Mouse (Mus musculus): Measurements from ENCODE around the gene Prss35.

The Prss35 gene

DNA sequence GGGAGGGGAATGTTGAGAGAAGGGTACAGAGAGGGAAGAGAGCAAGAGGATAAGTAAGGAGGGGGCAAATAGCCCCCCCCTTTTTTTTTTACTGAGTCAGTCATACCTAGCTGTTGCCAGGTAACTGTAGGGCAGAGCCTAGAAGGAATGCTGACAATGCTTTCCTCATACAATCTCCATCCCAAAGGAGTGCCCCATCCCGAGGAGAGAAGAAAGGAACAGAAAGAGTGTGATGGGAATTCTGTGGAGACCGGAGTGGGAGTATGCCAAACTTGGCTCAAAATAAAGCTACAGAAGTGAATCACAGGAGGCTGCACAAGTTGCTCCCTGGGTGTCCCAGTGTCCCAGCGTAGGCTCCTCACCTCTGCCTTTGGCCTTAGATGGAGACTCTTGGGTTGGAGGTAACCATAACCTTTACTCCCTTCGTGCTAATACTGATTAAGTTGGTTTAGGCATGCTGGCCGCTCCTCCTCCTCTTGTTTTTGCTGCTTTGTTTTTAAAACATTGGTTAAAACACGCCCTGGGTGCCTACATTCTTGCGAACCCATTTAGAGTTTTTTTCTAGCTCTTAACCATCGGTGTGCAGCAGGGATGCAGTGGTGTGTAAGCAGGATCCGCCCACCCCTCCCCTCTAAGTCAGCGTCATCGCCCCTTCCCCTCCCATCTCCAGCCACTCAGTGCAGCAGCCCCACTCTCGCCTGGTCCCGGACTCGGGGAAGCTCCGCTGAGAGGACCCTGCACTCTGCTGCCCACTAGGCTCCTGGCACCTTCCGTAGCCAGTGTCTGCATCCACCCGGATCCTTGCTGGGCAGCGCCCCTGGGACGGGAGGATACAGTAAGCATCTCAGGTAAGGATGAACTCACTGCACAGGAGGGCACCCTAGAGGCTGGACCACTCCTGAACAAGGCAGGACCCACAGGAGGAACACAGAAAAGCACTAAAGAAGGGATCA, at the start of gene Prss35:
Gene Prss35 (plus strand): TSS at position 691 of the 953 bp plus-strand sequence.
- in situ Hi-C loops (cut with MboI; ENCODE audit: low pct_unique_long_range_greater_than_20kb in 1 of 2, low sequenced_read_pairs in 2 of 2, unreplicated experiment in 1 of 2) = loop anchor here (5.0 to 10.0 kb wide), 2 partner anchors 51 to 158 kb away; no protein-coding TSS in a partner anchor

DNA sequence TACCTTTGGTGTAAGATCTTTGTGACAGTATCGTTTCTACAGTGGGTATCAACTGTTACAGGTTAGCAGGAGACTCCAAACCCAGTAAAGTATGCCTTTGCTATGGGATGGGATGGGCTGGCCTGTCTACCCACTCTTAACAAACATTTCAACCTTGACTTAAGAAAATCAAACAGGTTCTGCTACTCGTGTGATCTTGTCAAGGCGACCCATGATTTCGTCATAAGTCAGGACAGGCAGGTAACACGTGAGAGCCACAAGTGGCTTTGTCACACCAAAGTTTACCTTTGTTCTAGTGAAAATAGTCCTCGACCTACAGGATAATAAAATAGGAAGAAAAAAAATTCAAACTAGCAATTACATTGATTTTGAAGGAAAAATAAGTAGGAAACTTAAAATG, 49.5 kb upstream of the Prss35 start:
- in situ Hi-C loops (cut with MboI; ENCODE audit: low pct_unique_long_range_greater_than_20kb in 1 of 2, low sequenced_read_pairs in 2 of 2, unreplicated experiment in 1 of 2) = loop anchor here in 1 of 2 experiments (5.0 kb wide), 1 partner anchor 48 kb away; the partner anchor contains the start of gene Prss35

DNA sequence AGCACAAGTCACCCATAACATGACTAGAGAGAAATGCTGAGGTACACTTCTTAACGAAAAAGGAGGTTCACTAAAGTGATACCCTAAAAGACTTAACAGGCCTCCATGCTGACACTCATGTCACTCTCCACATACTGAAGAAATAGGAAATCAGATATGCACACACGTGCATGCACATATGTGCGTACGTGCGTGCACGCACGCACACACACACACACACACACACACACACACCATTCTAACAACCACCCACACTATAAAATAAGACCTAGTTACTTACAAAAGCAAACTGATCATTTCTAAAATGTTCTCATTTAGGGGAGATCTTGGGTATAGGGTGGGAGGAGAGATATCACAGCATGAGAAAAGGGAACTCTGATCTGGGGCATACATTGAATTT, 48.8 kb upstream of the Prss35 start:
- in situ Hi-C loops (cut with MboI; ENCODE audit: low pct_unique_long_range_greater_than_20kb in 1 of 2, low sequenced_read_pairs in 2 of 2, unreplicated experiment in 1 of 2) = loop anchor here in 1 of 2 experiments (5.0 kb wide), 1 partner anchor 48 kb away; the partner anchor contains the start of gene Prss35

DNA sequence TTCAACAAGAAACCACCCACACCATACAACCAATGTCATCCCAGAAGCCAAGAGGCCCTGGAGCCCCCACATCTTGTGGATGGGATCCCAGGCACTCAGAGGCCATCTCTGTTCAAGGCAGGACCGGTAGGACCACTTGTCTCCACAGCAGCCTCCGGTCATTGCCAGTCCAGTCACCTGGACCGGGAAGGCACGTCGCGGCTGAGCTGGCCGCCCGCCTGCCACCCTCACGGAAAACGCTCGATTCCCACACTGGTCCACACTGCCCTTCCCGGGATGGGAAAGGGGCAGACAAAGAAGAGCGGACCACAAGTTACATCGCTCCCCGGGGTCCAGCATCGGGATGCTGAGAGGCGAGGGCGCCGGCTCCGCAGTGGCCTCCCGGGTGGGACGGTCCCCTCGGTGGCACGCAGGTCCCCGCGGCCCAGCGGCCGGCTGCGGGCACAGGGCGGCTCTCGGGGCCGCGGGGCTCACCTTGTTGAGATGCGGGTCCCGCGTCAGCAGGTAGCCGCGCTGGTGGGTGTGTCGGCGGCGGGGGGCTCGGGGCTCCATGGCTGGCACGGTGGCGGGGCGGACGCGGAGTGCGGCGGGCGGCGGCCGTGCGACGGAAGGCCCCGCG, 48.1 kb upstream of the Prss35 start:
- in situ Hi-C loops (cut with MboI; ENCODE audit: low pct_unique_long_range_greater_than_20kb in 1 of 2, low sequenced_read_pairs in 2 of 2, unreplicated experiment in 1 of 2) = no loop called here

DNA sequence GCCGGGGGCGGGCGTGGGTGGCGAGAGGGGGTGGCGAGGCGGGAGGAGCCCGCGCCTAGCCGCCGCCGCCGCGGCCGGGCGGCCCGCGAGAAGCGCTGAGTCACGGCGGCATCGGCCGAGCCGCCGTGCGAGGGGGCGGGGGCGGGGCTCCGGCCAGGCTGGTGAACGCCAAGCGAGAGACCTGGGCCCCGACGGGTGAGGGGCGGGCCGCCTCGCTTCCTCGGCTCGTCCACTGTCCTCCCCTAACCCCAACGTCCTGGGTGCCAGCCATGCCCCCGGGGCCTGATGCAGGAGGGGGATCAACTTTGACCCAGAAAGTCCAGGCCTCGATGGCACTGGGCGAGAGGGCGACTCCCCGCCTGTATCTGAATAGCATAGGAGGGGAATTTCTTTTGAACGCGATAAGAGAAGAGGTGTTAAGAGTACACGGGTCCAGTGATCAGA, 47.6 kb upstream of the Prss35 start, which contains the start of gene Me1:
Gene Me1 (minus strand): TSS at position 136 of the 444 bp plus-strand sequence.
- in situ Hi-C loops (cut with MboI; ENCODE audit: low pct_unique_long_range_greater_than_20kb in 1 of 2, low sequenced_read_pairs in 2 of 2, unreplicated experiment in 1 of 2) = no loop called here

DNA sequence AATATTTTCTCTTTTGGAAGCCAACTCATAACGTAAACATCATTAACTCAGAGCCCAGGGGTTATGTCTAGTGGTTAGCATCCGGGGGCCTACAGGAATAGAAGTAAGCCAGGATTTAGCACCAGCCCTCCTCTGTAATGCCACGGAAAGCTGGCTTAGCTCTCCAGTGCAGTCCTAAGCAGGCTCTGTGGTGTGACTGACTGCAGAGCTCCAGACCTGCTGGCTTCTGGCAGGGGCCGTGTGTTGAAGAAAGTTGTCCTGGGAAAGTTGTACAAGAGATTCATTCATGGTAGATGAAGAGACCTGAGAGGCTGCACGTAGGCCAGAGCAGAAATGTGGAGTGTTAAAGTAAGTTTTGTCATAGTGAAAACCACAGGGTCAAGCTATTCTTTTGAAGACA, 42.2 kb upstream of the Prss35 start:
- in situ Hi-C loops (cut with MboI; ENCODE audit: low pct_unique_long_range_greater_than_20kb in 1 of 2, low sequenced_read_pairs in 2 of 2, unreplicated experiment in 1 of 2) = no loop called here

DNA sequence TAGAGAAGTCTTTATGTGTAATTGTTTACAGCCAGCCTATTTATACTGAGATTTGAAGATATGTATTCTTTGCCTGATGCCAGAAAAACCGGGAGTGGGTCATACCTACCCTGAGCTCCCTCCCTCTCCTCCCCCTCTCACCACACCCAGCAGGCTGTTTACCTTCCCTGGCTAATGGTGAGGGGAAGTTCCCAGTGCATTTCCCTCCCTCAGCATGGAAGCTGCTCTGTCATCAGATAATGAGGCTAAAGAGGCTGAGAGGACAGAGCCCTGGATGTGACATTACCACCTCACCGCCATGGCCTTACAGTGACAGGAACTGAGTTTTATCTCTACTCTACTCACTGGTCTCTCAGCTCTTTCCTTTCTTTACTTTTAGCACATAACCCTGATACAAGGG, 41.6 kb upstream of the Prss35 start:
- in situ Hi-C loops (cut with MboI; ENCODE audit: low pct_unique_long_range_greater_than_20kb in 1 of 2, low sequenced_read_pairs in 2 of 2, unreplicated experiment in 1 of 2) = no loop called here

DNA sequence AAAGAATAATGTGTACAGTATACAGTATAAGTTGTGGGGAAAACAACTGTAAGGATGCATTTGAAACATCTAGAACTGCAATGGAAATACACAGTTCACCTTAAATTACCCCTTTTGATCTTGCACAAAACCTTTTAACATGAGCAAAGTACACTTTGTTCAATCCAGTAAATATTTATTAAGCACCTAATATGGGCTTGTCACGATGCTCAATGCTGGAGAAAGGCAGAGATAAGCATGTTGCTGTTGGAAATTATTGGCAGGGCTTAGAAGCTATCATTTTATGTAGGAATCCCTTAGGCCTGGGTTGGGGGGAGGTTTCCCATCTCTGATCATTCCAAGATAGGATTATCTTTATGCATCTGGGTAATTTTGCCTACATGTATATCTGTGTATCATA, 36.0 kb upstream of the Prss35 start:
- in situ Hi-C loops (cut with MboI; ENCODE audit: low pct_unique_long_range_greater_than_20kb in 1 of 2, low sequenced_read_pairs in 2 of 2, unreplicated experiment in 1 of 2) = no loop called here

DNA sequence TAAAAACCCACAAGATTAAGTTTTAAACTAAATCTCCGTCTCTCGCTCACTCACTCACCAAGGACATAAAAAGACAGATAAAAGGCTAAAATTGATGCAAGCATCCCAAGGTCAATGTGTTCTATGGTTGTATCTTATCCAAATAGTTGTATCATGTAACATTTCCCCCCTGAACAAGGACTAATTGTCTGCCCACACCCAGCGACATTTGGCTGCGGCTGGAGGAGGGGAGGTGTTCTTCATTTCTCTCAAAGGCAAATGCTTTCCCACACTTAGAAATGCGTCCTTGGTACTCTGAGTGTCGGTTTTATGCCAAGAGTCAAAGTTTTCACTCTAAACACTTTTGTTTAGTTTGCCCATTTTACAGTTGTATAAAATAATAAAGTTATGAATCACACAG, 34.5 kb upstream of the Prss35 start:
- in situ Hi-C loops (cut with MboI; ENCODE audit: low pct_unique_long_range_greater_than_20kb in 1 of 2, low sequenced_read_pairs in 2 of 2, unreplicated experiment in 1 of 2) = no loop called here

DNA sequence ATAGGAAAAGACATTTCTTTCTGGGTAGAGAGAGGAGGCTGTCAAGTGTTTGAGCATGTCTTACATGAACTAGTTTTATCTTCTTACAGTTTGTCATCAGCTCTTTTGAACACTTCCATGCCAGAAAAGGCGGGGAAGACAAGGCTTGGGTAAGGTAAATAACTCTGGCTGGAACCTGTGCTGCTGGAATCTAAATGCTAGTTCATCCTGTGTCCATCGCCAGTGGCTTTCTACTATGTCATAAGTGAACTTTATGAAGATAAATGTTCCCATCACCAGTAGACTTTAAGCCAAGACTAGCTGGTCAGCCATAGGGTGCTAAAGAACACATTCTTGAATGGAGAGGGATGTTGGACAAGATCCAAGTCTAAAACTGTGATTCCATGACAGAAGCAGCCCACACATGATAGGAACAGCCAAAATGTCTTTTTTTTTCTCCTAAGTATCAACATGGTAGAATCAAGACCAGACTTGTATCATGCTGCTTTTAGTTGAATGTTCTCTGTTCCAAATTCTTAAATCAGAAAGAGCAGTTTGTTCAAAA, 33.3 kb upstream of the Prss35 start:
- in situ Hi-C loops (cut with MboI; ENCODE audit: low pct_unique_long_range_greater_than_20kb in 1 of 2, low sequenced_read_pairs in 2 of 2, unreplicated experiment in 1 of 2) = no loop called here

DNA sequence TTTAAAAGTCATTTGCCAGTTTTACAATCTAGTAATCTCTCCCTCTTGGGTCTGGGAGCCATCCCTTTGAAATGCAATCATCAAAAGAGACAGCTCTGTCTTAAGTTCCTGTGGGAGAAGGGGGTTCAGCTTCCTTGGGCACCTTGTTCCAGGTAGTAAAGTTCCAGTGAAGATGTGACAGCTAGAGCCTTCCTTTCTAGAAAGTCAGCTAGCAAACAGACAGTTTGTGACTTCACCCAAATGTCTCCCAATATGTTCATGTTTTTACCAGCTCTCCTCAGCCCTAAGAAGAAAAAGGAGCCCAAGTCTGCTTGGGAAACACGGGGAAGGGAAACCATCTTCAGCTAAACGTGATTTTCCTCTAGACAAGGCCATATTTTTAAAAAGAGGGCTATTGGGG, 30.8 kb upstream of the Prss35 start:
- in situ Hi-C loops (cut with MboI; ENCODE audit: low pct_unique_long_range_greater_than_20kb in 1 of 2, low sequenced_read_pairs in 2 of 2, unreplicated experiment in 1 of 2) = no loop called here

DNA sequence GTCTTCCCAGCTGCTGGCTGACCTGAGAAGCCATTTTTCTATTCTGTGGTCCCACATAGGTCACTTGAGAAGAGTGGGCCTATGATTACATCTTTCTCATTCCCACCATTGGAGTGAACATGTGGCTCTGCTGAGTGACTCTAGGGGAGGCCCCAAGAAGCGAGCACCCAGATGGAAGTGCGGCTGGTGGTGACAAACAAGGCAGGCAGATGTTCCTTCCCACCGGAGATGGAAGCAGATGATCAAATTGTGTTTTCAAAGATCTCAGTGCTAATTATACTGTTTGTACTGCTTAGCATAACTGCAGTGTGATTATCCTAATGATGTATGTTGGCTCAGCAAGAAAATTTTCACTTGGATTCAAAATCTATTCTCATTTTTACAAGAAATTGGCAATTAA, 29.4 kb upstream of the Prss35 start:
- in situ Hi-C loops (cut with MboI; ENCODE audit: low pct_unique_long_range_greater_than_20kb in 1 of 2, low sequenced_read_pairs in 2 of 2, unreplicated experiment in 1 of 2) = no loop called here

DNA sequence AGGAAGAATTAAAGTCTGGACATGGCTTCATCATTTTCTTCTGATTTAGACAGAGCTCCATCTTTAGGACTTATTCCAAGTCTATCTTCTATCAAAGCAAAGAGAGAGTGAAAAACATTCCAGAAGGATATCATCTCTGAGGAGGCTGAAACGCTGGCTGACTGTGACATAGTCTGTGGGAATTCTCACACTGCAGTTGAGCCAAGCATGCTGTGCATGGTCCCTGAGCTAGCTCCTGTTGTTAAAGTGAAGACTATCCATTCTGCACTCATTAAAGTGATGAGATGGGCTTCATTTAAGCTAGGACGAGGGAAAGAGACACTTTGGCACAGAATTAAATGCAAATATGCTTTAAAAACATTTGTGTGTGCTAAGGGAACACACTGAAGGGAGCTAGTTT, 26.9 kb upstream of the Prss35 start:
- in situ Hi-C loops (cut with MboI; ENCODE audit: low pct_unique_long_range_greater_than_20kb in 1 of 2, low sequenced_read_pairs in 2 of 2, unreplicated experiment in 1 of 2) = no loop called here

DNA sequence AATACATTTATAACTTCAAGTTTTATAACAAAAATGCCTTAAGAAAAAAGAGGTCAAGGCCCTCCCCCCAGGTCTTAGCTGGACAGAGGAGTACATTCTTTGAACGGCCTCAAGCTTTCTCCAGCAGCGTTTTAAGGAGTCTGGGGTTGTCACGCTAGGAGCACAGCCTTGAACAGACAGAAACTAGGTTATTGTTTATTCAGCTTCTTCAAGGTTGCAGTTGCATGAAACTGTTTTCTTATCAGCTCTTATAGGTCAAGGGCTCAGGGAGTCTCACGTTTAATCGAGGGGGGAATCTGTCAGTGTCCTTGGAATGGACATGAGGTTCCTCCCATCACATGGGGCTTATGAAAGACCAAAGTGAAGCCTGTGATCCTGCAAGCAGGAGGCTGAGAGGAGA, 26.3 kb upstream of the Prss35 start:
- in situ Hi-C loops (cut with MboI; ENCODE audit: low pct_unique_long_range_greater_than_20kb in 1 of 2, low sequenced_read_pairs in 2 of 2, unreplicated experiment in 1 of 2) = no loop called here

DNA sequence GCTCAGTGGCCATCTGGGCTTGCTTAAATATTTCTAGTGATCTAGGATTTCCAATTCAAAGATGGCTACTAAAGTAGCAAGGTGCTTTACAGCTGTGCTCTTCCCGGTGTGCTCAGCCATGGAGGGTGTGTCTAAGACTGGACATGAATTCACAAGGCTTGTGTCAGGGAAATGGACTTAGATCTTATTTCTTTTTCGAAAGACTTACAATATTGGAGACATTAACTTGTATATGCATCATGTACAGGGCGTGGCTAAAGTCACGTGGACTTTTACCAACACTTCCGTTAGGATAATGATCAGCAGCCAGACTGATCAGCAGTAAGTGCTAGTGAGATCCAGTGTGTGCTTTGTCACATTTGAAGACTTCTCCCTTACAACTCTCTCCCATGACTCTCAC, 23.2 kb upstream of the Prss35 start:
- in situ Hi-C loops (cut with MboI; ENCODE audit: low pct_unique_long_range_greater_than_20kb in 1 of 2, low sequenced_read_pairs in 2 of 2, unreplicated experiment in 1 of 2) = no loop called here

DNA sequence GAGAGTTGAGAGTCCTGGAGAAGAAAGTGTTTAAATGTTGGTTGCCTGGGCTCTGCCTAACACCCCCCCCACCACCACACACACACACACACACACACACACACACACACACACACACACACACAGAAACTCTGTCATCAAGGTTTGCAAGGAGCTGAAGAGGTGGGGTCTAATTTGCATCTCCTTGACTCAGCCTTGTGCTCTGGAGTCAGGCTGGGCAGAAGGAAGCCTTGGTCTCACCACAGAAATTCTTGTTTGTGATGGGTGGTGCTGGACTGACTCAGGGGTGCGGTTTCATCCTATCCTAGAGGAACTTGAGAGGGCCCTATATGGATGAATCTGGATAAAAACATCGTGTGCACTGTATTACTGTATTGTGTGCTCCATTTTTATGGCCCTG, 22.7 kb upstream of the Prss35 start:
- in situ Hi-C loops (cut with MboI; ENCODE audit: low pct_unique_long_range_greater_than_20kb in 1 of 2, low sequenced_read_pairs in 2 of 2, unreplicated experiment in 1 of 2) = no loop called here

DNA sequence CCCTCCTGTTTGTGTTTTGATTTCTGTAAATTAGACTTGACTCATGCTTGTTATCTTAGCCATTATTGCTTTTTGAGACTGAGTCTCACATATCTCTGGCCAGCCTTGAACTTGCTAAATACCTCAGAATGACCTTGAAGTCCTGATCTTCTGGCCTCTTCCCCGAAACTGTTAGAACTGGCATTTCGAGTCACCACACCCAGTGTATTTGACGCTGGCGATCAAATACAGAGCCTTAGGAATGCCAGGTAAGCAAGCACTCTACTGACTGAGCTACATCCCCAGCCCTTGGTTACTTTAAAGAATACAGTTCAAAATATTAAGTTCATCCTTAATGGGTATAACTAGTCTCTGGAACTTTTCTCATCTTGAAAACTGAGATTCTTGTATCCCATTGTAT, 18.4 kb upstream of the Prss35 start:
- in situ Hi-C loops (cut with MboI; ENCODE audit: low pct_unique_long_range_greater_than_20kb in 1 of 2, low sequenced_read_pairs in 2 of 2, unreplicated experiment in 1 of 2) = no loop called here

DNA sequence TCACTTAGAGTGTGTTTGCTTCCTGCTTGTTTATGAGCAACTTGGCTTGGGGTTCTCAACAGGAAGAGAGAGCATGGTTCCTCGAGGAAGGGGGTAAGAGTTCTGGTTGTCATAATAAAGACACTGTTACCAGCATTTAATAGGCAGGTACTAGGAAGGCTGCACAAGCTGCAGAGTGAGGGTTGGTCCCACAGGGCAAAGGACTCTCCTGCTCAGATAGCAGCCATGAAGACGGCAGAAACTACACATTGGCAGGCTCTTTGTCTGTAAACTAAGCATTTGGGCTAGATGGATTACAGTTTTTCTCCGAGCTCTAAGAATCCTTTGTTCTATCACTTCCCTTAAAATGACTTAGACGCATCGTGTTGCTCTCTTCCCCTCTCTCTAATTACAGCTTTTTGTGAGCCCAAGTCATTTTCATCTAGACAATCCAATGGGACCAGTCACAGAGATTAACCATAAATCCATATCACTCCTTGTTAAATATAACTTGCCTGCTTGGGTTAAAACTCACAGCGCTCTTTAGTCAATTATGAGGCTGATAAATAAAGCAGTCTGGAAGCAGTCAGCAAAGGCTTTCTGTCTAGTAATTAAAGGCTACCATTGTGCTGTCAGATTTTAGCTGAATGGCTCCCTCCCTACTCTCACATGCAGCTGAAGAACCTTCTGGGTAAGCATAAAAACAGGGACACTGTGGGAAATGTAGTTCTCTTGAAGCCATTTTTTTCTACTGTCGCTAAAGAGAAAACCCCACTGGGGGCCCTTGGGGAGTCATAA, 17.7 kb upstream of the Prss35 start:
- in situ Hi-C loops (cut with MboI; ENCODE audit: low pct_unique_long_range_greater_than_20kb in 1 of 2, low sequenced_read_pairs in 2 of 2, unreplicated experiment in 1 of 2) = no loop called here

DNA sequence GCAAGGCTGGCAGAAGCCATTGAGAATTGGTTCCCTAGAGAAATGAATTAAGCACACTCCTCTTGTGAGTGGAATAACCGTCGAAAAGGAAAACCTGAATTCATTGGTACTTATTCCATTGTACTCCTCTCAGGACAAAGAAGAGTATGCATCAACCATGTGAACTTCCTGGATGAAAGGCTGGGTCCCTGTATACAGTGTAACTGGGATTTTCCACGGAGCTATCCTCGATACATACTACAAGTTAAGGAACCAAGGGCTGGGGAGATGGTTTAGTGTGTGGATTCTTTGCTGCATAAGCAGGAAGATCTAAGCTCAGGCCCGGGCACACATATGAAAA, 17.1 kb upstream of the Prss35 start:
- in situ Hi-C loops (cut with MboI; ENCODE audit: low pct_unique_long_range_greater_than_20kb in 1 of 2, low sequenced_read_pairs in 2 of 2, unreplicated experiment in 1 of 2) = no loop called here

All from mouse embryonic stem cell (cell line).